Comparison of ENCODE assay signal across 22 mouse cellular contexts in genomic region chr4:66617101-66617500, GRCm38 (mm10).
DNase-seq lines count a peak whose midpoint lies in the region; ATAC-seq and TF ChIP-seq lines count a peak whose summit lies in the region.
"Had no signal": no experiment of that assay in that cellular context is flagged by ENCODE, and none has a peak within 500 bp of the region (broad histone marks: within the 10 kb centered on the region; RNA-seq: fewer than 3 reads in every experiment).

No protein-coding gene starts in this region.

- H3K4me3 ChIP-seq in heart, postnatal 0 days (ENCODE audit: low read depth, low read length) = no peak overlapping the region
- no peak overlapping the region for H3K4me3 ChIP-seq in heart, adult 2 months
- H3K4me3 ChIP-seq: embryonic facial prominence, embryonic 13.5 days; forebrain, embryonic 15.5 days; hindbrain, embryonic 13.5 days had no signal

- H3K27me3 ChIP-seq in heart, postnatal 0 days (ENCODE audit: control insufficient read depth, insufficient read depth, low read length) = no peaks in the 10 kb centered on the region
- H3K27me3 ChIP-seq in heart, adult 2 months (ENCODE audit: control insufficient read depth, insufficient read depth, low read length) = no peaks in the 10 kb centered on the region
- H3K27me3 ChIP-seq: embryonic facial prominence, embryonic 13.5 days; forebrain, embryonic 15.5 days; hindbrain, embryonic 13.5 days had no signal

- no peak for TF ChIP-seq EP300 in heart, postnatal 0 days (IDR thresholded peaks at IDR 0.05; ENCODE audit: low read depth)
- TF ChIP-seq EP300 in heart, adult 2 months (IDR thresholded peaks at IDR 0.05; ENCODE audit: insufficient read depth, low read depth, low read length) = no peak

- DNase-seq in embryo, embryonic 10 days (ENCODE audit: low spot score) = peak; percentile 8
- no peak for DNase-seq in embryo, embryonic 9.5 days (ENCODE audit: extremely low spot score)
- DNase-seq in heart, postnatal 0 days (ENCODE audit: low spot score) = peak; percentile 23
- DNase-seq in heart, adult 2 months = no peak
- DNase-seq in ES-CJ7 (ENCODE audit: low read depth, low spot score) (peak; percentile 31), R1 (ENCODE audit: low read depth, low spot score) (peak; percentile 48)
- DNase-seq in left cerebral cortex, postnatal 4 days = no peak
- DNase-seq: adrenal gland, postnatal 14 days; B cell, adult 2 months; cerebellum, adult 11-12 months; cerebellum, adult 9-11 months; embryo, embryonic 11 days; gastrocnemius, postnatal 36 days; heart, postnatal 14 days; kidney, adult 11 months had no signal

- TF ChIP-seq POLR2A in heart, adult 2 months (IDR thresholded peaks at IDR 0.05; ENCODE audit: insufficient read depth, low read depth, low read length) = no peak

- intact Hi-C loops in heart, adult 2 months (cut with DNase I) = no loop called here
- intact Hi-C loops in left cerebral cortex, postnatal 4 days (cut with DNase I) = no loop called here

- no peaks in the 10 kb centered on the region for H3K36me3 ChIP-seq in heart, postnatal 0 days (replicated peaks; ENCODE audit: control insufficient read depth, insufficient read depth, low read length)
- no peaks in the 10 kb centered on the region for H3K36me3 ChIP-seq in heart, adult 2 months (ENCODE audit: control insufficient read depth, insufficient read depth, low read length)
- H3K36me3 ChIP-seq: embryonic facial prominence, embryonic 13.5 days; forebrain, embryonic 15.5 days; hindbrain, embryonic 13.5 days had no signal

- H3K27ac ChIP-seq in heart, postnatal 0 days (ENCODE audit: low read depth) = no peak overlapping the region
- no peak overlapping the region for H3K27ac ChIP-seq in heart, adult 2 months
- H3K27ac ChIP-seq: embryonic facial prominence, embryonic 13.5 days; forebrain, embryonic 15.5 days; hindbrain, embryonic 13.5 days; hindbrain, postnatal 0 days had no signal

- TF ChIP-seq CTCF in heart, postnatal 0 days (IDR thresholded peaks at IDR 0.05; ENCODE audit: low read depth) = no peak
- TF ChIP-seq CTCF in heart, adult 2 months (IDR thresholded peaks at IDR 0.05) = no peak

- 67% methylated on average over 4 of the region's 4 CpGs for WGBS in heart, postnatal 0 days
- 45% methylated on average over 4 of the region's 4 CpGs for WGBS in heart, adult 2 months

- no peak for ATAC-seq in heart, postnatal 0 days (ENCODE audit: insufficient read depth, low read depth)
- no peak for ATAC-seq in erythroblast, adult 5-6 weeks (replicated peaks; ENCODE audit: low FRiP score, poor library complexity, severe bottlenecking)
- ATAC-seq: activated CD4-positive, CD25-positive, alpha-beta regulatory T cell, adult 4 months; CD4-positive, CD25-positive, alpha-beta regulatory T cell, adult 4 months; forebrain, embryonic 15.5 days; hindbrain, postnatal 0 days had no signal

- no peaks in the 10 kb centered on the region for H3K4me1 ChIP-seq in heart, postnatal 0 days (ENCODE audit: control insufficient read depth, insufficient read depth)
- no peaks in the 10 kb centered on the region for H3K4me1 ChIP-seq in heart, adult 2 months (ENCODE audit: control insufficient read depth, insufficient read depth, low read length)
- H3K4me1 ChIP-seq: embryonic facial prominence, embryonic 13.5 days; forebrain, embryonic 15.5 days; hindbrain, embryonic 13.5 days had no signal

- H3K9me3 ChIP-seq in heart, postnatal 0 days (replicated peaks; ENCODE audit: control insufficient read depth, low read length) = no peaks in the 10 kb centered on the region
- H3K9me3 ChIP-seq: embryonic facial prominence, embryonic 13.5 days; forebrain, embryonic 15.5 days; hindbrain, embryonic 13.5 days had no signal

- no peak overlapping the region for H3K9ac ChIP-seq in heart, postnatal 0 days (replicated peaks; ENCODE audit: low read depth, low read length)
- no peak overlapping the region for H3K9ac ChIP-seq in heart, adult 2 months (ENCODE audit: low read depth, low read length)
- H3K9ac ChIP-seq: embryonic facial prominence, embryonic 13.5 days; forebrain, embryonic 15.5 days; hindbrain, embryonic 13.5 days had no signal

- no peaks in the 10 kb centered on the region for H3K79me2 ChIP-seq in heart, adult 2 months (replicated peaks; ENCODE audit: control insufficient read depth, insufficient read depth, low read length)

- H3K4me2 ChIP-seq in heart, postnatal 0 days (ENCODE audit: low read depth, low read length) = no peak overlapping the region
- H3K4me2 ChIP-seq: embryonic facial prominence, embryonic 13.5 days; forebrain, embryonic 15.5 days; hindbrain, embryonic 13.5 days had no signal

Comparison
In these comparisons a context has a peak if more than half of its experiments do, and no peak if none do; other contexts are left out.
1. DNase-seq: peak in embryo, embryonic 10 days (single experiment), heart, postnatal 0 days (single experiment), ES-CJ7 (single experiment) and R1 (single experiment); none in embryo, embryonic 9.5 days (single experiment), heart, adult 2 months (0 of 2) and left cerebral cortex, postnatal 4 days (single experiment).